Mouse (Mus musculus): ENCODE data around the gene Rad51b.

Rad51b gene

GRCm38 (mm10) chr12:79449817-79450411 is 152.8 kb downstream of the Rad51b start:
- no peak for DNase-seq (ENCODE audit: low read depth, low spot score)

GRCm38 (mm10) chr12:79452882-79453281 is 155.8 kb downstream of the Rad51b start:
- no peaks in the 10 kb centered on the region for H3K27me3 ChIP-seq (ENCODE audit: control insufficient read depth, insufficient read depth, low read length, poor library complexity, severe bottlenecking)
- DNase-seq (ENCODE audit: low read depth, low spot score), result no peak
- H3K36me3 ChIP-seq (ENCODE audit: control insufficient read depth, insufficient read depth, low read length, poor library complexity, severe bottlenecking), result no peaks in the 10 kb centered on the region

More at GRCm38 (mm10) chr12:79449817-79450411, 152.8 kb downstream of the Rad51b start:
- Histone ChIP-seq H3K27me3 (ENCODE audit: control insufficient read depth, insufficient read depth, low read length, poor library complexity, severe bottlenecking) (no peaks in the 10 kb centered on the region), H3K36me3 (ENCODE audit: control insufficient read depth, insufficient read depth, low read length, poor library complexity, severe bottlenecking) (no peaks in the 10 kb centered on the region)

GRCm38 (mm10) chr12:79454017-79454416 is 156.9 kb downstream of the Rad51b start:
- Histone ChIP-seq H3K36me3 (ENCODE audit: control insufficient read depth, insufficient read depth, low read length, poor library complexity, severe bottlenecking) (no peaks in the 10 kb centered on the region), H3K27me3 (ENCODE audit: control insufficient read depth, insufficient read depth, low read length, poor library complexity, severe bottlenecking) (no peaks in the 10 kb centered on the region)
- no peak for DNase-seq (ENCODE audit: low read depth, low spot score)

GRCm38 (mm10) chr12:79455061-79455847 is 158.2 kb downstream of the Rad51b start:
- Histone ChIP-seq H3K36me3 (ENCODE audit: control insufficient read depth, insufficient read depth, low read length, poor library complexity, severe bottlenecking) (no peaks in the 10 kb centered on the region), H3K27me3 (ENCODE audit: control insufficient read depth, insufficient read depth, low read length, poor library complexity, severe bottlenecking) (no peaks in the 10 kb centered on the region)
- no peak for DNase-seq (ENCODE audit: low read depth, low spot score)

- Histone ChIP-seq H3K27me3 (ENCODE audit: control insufficient read depth, insufficient read depth, low read length, poor library complexity, severe bottlenecking) (no peaks in the 10 kb centered on the region), H3K36me3 (ENCODE audit: control insufficient read depth, insufficient read depth, low read length, poor library complexity, severe bottlenecking) (no peaks in the 10 kb centered on the region)
- DNase-seq (ENCODE audit: low read depth, low spot score), result no peak
These were observed 158.7 kb downstream of the Rad51b start for GRCm38 (mm10) chr12:79455848-79456164.

GRCm38 (mm10) chr12:79456251-79456650 is 159.2 kb downstream of the Rad51b start:
- Histone ChIP-seq H3K36me3 (ENCODE audit: control insufficient read depth, insufficient read depth, low read length, poor library complexity, severe bottlenecking) (no peaks in the 10 kb centered on the region), H3K27me3 (ENCODE audit: control insufficient read depth, insufficient read depth, low read length, poor library complexity, severe bottlenecking) (no peaks in the 10 kb centered on the region)
- no peak for DNase-seq (ENCODE audit: low read depth, low spot score)

- no peaks in the 10 kb centered on the region for H3K36me3 ChIP-seq (ENCODE audit: control insufficient read depth, insufficient read depth, low read length, poor library complexity, severe bottlenecking)
- no peak for DNase-seq (ENCODE audit: low read depth, low spot score)
- H3K27me3 ChIP-seq (ENCODE audit: control insufficient read depth, insufficient read depth, low read length, poor library complexity, severe bottlenecking), result no peaks in the 10 kb centered on the region
These were observed 166.3 kb downstream of the Rad51b start for GRCm38 (mm10) chr12:79463371-79463770.

GRCm38 (mm10) chr12:79470113-79470512 is 173.0 kb downstream of the Rad51b start:
- Histone ChIP-seq H3K36me3 (ENCODE audit: control insufficient read depth, insufficient read depth, low read length, poor library complexity, severe bottlenecking) (no peaks in the 10 kb centered on the region), H3K27me3 (ENCODE audit: control insufficient read depth, insufficient read depth, low read length, poor library complexity, severe bottlenecking) (no peaks in the 10 kb centered on the region)
- no peak for DNase-seq (ENCODE audit: low read depth, low spot score)

GRCm38 (mm10) chr12:79471868-79472267 is 174.8 kb downstream of the Rad51b start:
- no peak for DNase-seq (ENCODE audit: low read depth, low spot score)

GRCm38 (mm10) chr12:79476413-79477046 is 179.4 kb downstream of the Rad51b start:
- no peaks in the 10 kb centered on the region for H3K27me3 ChIP-seq (ENCODE audit: control insufficient read depth, insufficient read depth, low read length, poor library complexity, severe bottlenecking)
- DNase-seq (ENCODE audit: low read depth, low spot score), result no peak
- H3K36me3 ChIP-seq (ENCODE audit: control insufficient read depth, insufficient read depth, low read length, poor library complexity, severe bottlenecking), result no peaks in the 10 kb centered on the region

More at GRCm38 (mm10) chr12:79471868-79472267, 174.8 kb downstream of the Rad51b start:
- Histone ChIP-seq H3K36me3 (ENCODE audit: control insufficient read depth, insufficient read depth, low read length, poor library complexity, severe bottlenecking) (no peaks in the 10 kb centered on the region), H3K27me3 (ENCODE audit: control insufficient read depth, insufficient read depth, low read length, poor library complexity, severe bottlenecking) (no peaks in the 10 kb centered on the region)

GRCm38 (mm10) chr12:79478816-79479215 is 181.7 kb downstream of the Rad51b start:
- no peak for DNase-seq (ENCODE audit: low read depth, low spot score)
- no peaks in the 10 kb centered on the region for H3K36me3 ChIP-seq (ENCODE audit: control insufficient read depth, insufficient read depth, low read length, poor library complexity, severe bottlenecking)

GRCm38 (mm10) chr12:79485501-79485900 is 188.4 kb downstream of the Rad51b start:
- no peaks in the 10 kb centered on the region for H3K36me3 ChIP-seq (ENCODE audit: control insufficient read depth, insufficient read depth, low read length, poor library complexity, severe bottlenecking)
- H3K27me3 ChIP-seq (ENCODE audit: control insufficient read depth, insufficient read depth, low read length, poor library complexity, severe bottlenecking), result no peaks in the 10 kb centered on the region
- no peak for DNase-seq (ENCODE audit: low read depth, low spot score)

More at GRCm38 (mm10) chr12:79478816-79479215, 181.7 kb downstream of the Rad51b start:
- no peaks in the 10 kb centered on the region for H3K27me3 ChIP-seq (ENCODE audit: control insufficient read depth, insufficient read depth, low read length, poor library complexity, severe bottlenecking)

- Histone ChIP-seq H3K27me3 (ENCODE audit: control insufficient read depth, insufficient read depth, low read length, poor library complexity, severe bottlenecking) (no peaks in the 10 kb centered on the region), H3K36me3 (ENCODE audit: control insufficient read depth, insufficient read depth, low read length, poor library complexity, severe bottlenecking) (no peaks in the 10 kb centered on the region)
- DNase-seq (ENCODE audit: low read depth, low spot score), result no peak
These were observed 191.6 kb downstream of the Rad51b start for GRCm38 (mm10) chr12:79488590-79489242.

GRCm38 (mm10) chr12:79490626-79491025 is 193.5 kb downstream of the Rad51b start:
- DNase-seq (ENCODE audit: low read depth, low spot score), result no peak
- Histone ChIP-seq H3K36me3 (ENCODE audit: control insufficient read depth, insufficient read depth, low read length, poor library complexity, severe bottlenecking) (no peaks in the 10 kb centered on the region), H3K27me3 (ENCODE audit: control insufficient read depth, insufficient read depth, low read length, poor library complexity, severe bottlenecking) (no peaks in the 10 kb centered on the region)

GRCm38 (mm10) chr12:79492175-79492574 is 195.1 kb downstream of the Rad51b start:
- Histone ChIP-seq H3K27me3 (ENCODE audit: control insufficient read depth, insufficient read depth, low read length, poor library complexity, severe bottlenecking) (no peaks in the 10 kb centered on the region), H3K36me3 (ENCODE audit: control insufficient read depth, insufficient read depth, low read length, poor library complexity, severe bottlenecking) (no peaks in the 10 kb centered on the region)
- no peak for DNase-seq (ENCODE audit: low read depth, low spot score)
